Mouse (Mus musculus) lung, adult 2 months (tissue): ENCODE results near the gene Plxna4. TPM values are rescaled to one million over a fixed set of nuclear protein-coding genes. Genes with fewer than 3 reads are reported as not detected.

Experiments used
- DNase-seq: peaks from one replicate; pipeline ENCODE4 v3.0.0; 2022
- H3K4me1 ChIP-seq: fragments of 200-500 bp; 2 replicates; pipeline ENCODE4 v1.6.1; 2011; ENCODE audit warnings: low read length; ENCODE audit not compliant: control insufficient read depth, insufficient read depth
- H3K4me3 ChIP-seq: fragments of 200-500 bp; replicated peaks from 2 replicates; pipeline ENCODE3; 2011; ENCODE audit warnings: low read depth, mild to moderate bottlenecking, control low read depth, low read length; ENCODE audit errors: extremely low read depth
- CTCF ChIP-seq: fragments of 200-500 bp; IDR thresholded peaks from 2 replicates; pipeline ENCODE4 v1.5.1; 2011; ENCODE audit warnings: mild to moderate bottlenecking, low read length, control low read depth; ENCODE audit not compliant: insufficient read depth
- POLR2A ChIP-seq: fragments of 200-500 bp; IDR thresholded peaks from 2 replicates; pipeline ENCODE4 v1.6.1; 2011; ENCODE audit warnings: low read depth, mild to moderate bottlenecking, control low read depth, low read length, borderline replicate concordance; ENCODE audit errors: extremely low read depth
- WGBS: fragments of 180-500 bp; shearing (Covaris S2); methylation state at CpG from one replicate; pipeline ENCODE4 v1.1.7; 2018; 5-methylcytosine and 5-hydroxymethylcytosine counted together
- polyA plus RNA-seq: library from polyadenylated mRNA; depleted of rRNA; stranded (reverse); fragments of >200 nt; gene quantifications from 2 replicates; pipeline ENCODE4 v1.2.3, GENCODE M21; 2012

The Plxna4 gene
- polyA plus RNA-seq, 1 experiment = 7.4 TPM

GRCm38 (mm10) chr6:32266085-32266484, 321.9 kb downstream of the Plxna4 start:
- DNase-seq = no peak
- TF ChIP-seq CTCF (no peak), POLR2A (no peak)
- 65% methylated on average over 7 of the region's 7 CpGs for WGBS
- Histone ChIP-seq H3K4me3 (no peak overlapping the region), H3K4me1 (no peaks in the 10 kb centered on the region)

- 44% methylated on average over 3 of the region's 3 CpGs for WGBS
- no peak for TF ChIP-seq POLR2A
- TF ChIP-seq CTCF = no peak
- no peak for DNase-seq
- no peaks in the 10 kb centered on the region for H3K4me1 ChIP-seq
- no peak overlapping the region for H3K4me3 ChIP-seq
Observed at GRCm38 (mm10) chr6:32261339-32261738, 326.7 kb downstream of the Plxna4 start.

- WGBS = 83% methylated on average over 5 of the region's 5 CpGs
- DNase-seq = no peak
- H3K4me3 ChIP-seq = no peak overlapping the region
- no peaks in the 10 kb centered on the region for H3K4me1 ChIP-seq
- TF ChIP-seq CTCF (no peak), POLR2A (no peak)
Observed at GRCm38 (mm10) chr6:32260341-32260740, 327.7 kb downstream of the Plxna4 start.

GRCm38 (mm10) chr6:32255191-32255590, 332.8 kb downstream of the Plxna4 start:
- no peak for TF ChIP-seq CTCF
- no peak for TF ChIP-seq POLR2A
- 45% methylated on average over 2 of the region's 2 CpGs for WGBS
- DNase-seq = no peak
- no peaks in the 10 kb centered on the region for H3K4me1 ChIP-seq
- H3K4me3 ChIP-seq = no peak overlapping the region

GRCm38 (mm10) chr6:32252168-32252567, 335.8 kb downstream of the Plxna4 start:
- TF ChIP-seq POLR2A (no peak), CTCF (no peak)
- 87% methylated on average over 7 of the region's 7 CpGs for WGBS

GRCm38 (mm10) chr6:32251674-32252073, 336.3 kb downstream of the Plxna4 start:
- no peaks in the 10 kb centered on the region for H3K4me1 ChIP-seq
- WGBS = 77% methylated on average over 10 of the region's 10 CpGs
- TF ChIP-seq POLR2A (no peak), CTCF (no peak)
- H3K4me3 ChIP-seq = no peak overlapping the region
- DNase-seq = no peak

More at GRCm38 (mm10) chr6:32252168-32252567, 335.8 kb downstream of the Plxna4 start:
- H3K4me3 ChIP-seq = no peak overlapping the region
- H3K4me1 ChIP-seq = no peaks in the 10 kb centered on the region
- DNase-seq = no peak

GRCm38 (mm10) chr6:32246036-32246435, 342.0 kb downstream of the Plxna4 start:
- 63% methylated on average over 6 of the region's 6 CpGs for WGBS
- no peak overlapping the region for H3K4me3 ChIP-seq
- TF ChIP-seq CTCF (no peak), POLR2A (no peak)
- H3K4me1 ChIP-seq = no peaks in the 10 kb centered on the region
- DNase-seq = no peak

- TF ChIP-seq CTCF = no peak
- no peak for TF ChIP-seq POLR2A
- no peak for DNase-seq
- WGBS = 82% methylated on average over 2 of the region's 2 CpGs
- H3K4me1 ChIP-seq = no peaks in the 10 kb centered on the region
- H3K4me3 ChIP-seq = no peak overlapping the region
Observed at GRCm38 (mm10) chr6:32243040-32243439, 345.0 kb downstream of the Plxna4 start.

GRCm38 (mm10) chr6:32231383-32231782, 356.6 kb downstream of the Plxna4 start:
- WGBS = 85% methylated on average over 2 of the region's 2 CpGs
- no peak for DNase-seq
- H3K4me3 ChIP-seq = no peak overlapping the region
- H3K4me1 ChIP-seq = no peaks in the 10 kb centered on the region
- TF ChIP-seq CTCF (no peak), POLR2A (no peak)

- TF ChIP-seq CTCF (no peak), POLR2A (no peak)
- Histone ChIP-seq H3K4me3 (no peak overlapping the region), H3K4me1 (no peaks in the 10 kb centered on the region)
- 54% methylated on average over 1 of the region's 1 CpGs for WGBS
- no peak for DNase-seq
Observed at GRCm38 (mm10) chr6:32226636-32227035, 361.4 kb downstream of the Plxna4 start.
